Mouse (Mus musculus): ENCODE measurements around the gene Pcx.
A peak's percentile ranks its signal among the peaks of the same experiment; 100 is the strongest.
"Not testable (repeated sequence)": the region's sequence is repeated elsewhere in the genome, so short reads cannot be mapped to it uniquely, and the experiment has no call there.

Gene Pcx

GRCm38 (mm10) chr19:4555086-4555485, 44.8 kb downstream of the Pcx start:
- peak; percentile 57 for DNase-seq

- peak; percentile 76 for DNase-seq
Measured at GRCm38 (mm10) chr19:4556787-4557186, 46.5 kb downstream of the Pcx start.

DNA sequence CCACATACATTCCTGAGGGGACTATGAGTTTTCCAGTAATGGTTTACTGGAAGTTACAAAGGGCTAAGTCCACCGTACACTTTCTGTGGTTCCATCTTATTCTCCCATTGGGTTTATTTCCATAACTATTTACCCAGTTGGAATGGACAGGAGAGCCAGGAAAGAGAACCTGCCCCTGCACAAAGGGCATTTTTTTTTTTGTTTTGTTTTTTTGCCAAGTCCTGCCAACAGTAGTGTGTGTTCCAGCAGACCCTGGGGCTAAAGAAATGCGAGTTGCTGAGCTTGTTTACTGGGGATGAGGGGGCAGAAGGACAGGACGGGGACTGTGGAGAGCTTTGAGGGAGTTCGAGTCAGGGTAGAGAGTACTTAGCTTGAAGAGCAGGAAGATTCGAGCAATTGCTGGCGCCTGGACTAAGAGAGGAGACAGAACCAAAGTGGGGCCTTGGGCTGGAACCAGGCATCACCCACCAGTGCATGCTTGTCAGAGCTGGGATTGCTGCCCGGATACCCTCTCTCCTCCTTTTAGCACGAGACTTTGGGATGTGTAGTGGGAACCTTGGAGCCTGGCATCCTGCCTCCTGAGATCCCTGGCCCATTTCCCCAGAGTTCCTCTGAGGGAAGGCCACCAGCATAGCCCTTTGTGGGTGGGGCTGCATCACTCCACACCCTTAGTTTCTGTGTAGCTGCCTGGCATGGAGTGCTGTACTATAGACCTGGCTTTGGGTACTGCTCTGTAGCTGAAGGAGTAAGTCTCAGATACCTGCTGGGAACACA, 47.7 kb downstream of the Pcx start:
- peak; percentile 92 for DNase-seq

- no peak for DNase-seq
Measured at GRCm38 (mm10) chr19:4558570-4558955, 48.3 kb downstream of the Pcx start.

DNA sequence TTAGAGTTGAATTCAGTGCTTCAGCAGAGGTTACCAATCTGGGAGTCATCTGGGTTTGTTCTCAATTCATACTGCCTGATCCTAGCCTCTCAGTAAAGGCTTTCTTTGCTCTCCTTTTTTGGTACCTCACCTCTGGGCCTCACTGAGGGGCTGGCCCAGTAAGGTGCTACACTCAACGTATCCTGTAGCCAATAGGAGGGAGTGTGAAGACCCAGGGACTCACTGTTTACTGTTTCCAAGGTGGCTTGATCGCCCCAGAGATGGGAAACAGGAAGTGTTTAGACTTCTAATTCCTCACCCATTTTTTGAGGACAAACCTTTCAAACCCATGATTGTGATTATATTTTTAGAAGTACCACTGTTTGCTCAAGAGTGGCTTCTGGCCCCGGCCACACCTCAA, 48.7 kb downstream of the Pcx start:
- DNase-seq: no peak

DNA sequence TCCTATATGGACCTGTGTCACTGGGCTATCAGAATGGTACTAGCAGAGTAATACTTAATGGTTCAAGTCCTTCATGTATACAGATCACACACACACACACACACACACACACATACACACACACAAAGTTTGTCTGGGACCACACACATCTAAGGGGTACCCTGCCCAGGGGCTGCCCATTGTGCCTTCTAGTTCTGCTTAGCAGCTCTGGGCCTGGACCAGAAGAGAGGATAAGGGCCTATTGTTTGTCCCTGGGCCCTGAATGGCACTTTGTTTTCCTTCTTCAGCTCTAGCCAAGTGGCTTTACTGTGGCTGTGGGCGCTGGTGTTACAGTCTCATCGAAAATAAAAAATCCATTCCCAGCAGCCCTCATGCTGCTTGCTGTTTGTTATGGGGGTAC, 49.3 kb downstream of the Pcx start:
- DNase-seq: no peak

DNA sequence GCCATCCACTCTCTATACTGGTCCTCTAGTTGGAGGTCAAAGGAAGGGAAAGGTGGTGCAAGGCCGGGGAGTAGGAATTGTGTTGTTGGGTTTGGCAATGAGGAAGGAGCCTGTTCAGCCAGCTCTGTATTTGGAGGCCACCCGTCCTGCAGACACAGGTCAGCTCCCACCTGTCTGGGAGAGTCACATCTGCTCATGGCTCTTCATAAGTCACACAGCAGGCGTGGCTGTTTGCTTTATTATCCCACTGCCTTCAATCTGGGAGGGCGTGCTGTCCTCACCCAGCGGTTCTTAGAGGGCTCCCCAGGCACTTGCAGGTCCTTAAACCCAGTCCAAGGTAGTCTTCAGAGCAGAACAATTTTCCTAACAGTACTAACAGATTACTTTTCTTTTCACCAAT, 49.9 kb downstream of the Pcx start:
- DNase-seq: no peak

DNA sequence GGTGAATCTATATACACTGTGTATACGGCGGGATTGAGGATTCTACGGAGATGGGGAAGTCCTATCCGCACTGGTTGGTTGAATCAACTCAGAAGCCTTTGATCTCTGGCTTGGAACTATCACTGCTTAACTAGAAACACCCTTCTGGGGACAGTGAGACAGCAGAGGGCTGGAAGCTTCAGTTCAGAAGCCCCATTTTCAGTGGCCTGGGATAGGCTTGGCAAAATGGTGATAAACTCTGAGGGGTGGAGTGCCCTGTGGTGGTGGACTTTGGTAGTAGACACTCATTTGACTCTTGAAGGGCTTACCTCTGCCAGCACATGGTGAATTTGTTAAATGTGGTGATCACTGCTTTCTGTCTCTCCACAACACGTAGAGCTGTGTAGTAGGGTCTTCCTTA, 55.4 kb downstream of the Pcx start:
- peak; percentile 54 for DNase-seq

DNA sequence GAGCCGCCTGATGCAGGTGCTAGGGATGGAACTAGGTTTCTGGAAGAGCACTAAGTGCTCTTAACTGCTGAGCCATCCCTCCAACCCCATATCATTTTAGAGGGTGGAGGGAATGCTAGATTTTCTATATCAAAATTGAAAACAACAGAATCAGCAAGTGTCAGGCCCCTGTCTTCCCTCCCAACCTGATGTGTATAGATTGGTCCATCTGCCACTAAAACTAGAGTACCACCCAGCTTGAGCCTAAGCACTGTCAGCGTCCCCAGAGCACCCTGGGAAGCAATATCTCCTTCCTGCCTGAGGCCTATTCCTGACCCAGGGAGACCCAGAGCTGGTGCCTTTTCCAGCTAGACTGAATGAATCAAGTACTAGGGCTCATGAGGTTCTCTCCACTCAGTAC, 56.6 kb downstream of the Pcx start:
- no peak for DNase-seq

GRCm38 (mm10) chr19:4567665-4568064, 57.4 kb downstream of the Pcx start:
- no peak for DNase-seq

GRCm38 (mm10) chr19:4568832-4569231, 58.6 kb downstream of the Pcx start:
- no peak for DNase-seq

DNA sequence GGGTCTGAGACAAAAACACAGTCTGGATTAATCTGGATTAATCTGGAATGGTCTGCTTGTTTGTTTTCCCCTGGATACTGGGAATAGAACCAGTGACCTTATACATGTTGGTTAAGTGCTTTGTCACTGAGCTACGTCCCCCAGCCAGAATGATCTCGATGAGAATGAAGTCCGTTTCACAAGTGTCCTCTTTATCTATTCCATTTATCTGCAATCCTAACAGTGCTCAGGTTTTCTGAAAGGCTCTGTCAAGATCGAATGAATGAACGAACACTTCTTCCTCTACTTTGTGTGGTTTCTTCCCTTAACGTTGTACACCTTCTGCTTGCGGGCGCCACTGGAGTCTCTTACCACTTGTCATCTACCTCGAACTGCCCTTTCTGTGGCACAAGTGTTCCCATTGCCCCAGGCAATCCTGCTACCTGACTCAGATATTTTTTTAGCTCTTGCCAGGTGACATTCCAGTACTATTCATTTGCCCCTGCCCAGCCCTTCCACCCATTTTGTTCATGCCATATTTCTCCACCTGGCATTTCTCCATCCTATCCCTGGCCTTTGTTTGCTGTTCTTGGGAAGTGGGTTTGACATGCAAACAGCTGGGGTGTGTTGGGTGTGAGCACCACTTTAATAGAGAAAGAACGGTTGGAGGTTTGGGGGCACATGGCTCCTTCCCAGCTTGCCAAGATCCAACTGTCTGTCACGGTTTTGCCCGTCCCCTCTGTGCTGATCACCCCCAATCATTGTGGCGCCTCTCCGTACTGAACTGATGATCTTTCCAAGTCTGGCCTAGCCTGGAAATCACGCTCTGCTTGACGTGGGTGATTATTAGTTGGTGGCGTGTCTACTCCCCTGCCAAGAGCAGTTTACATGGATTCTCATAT, 59.3 kb downstream of the Pcx start:
- no peak for DNase-seq

GRCm38 (mm10) chr19:4570237-4570613, 60.0 kb downstream of the Pcx start:
- peak; percentile 83 for DNase-seq

DNA sequence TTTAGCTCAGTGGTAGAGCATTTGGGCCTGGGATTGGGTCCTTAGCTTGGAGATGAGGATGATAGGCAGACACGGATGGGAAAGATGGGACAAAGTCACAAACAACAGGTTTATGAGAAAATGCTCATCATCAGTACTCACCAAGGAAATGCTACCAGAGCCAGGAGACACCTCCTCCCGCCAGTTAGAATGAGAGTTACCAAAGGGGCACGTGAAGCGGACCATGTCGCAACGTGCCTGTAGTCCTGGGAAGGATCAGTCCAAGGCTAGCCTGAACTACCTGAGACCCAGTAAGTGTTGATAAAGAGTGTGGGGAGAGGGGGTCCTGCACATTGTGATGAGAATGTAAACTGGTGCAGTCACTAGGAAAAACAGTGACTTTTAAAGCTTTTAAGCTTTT, 60.5 kb downstream of the Pcx start:
- DNase-seq: peak; percentile 69

DNA sequence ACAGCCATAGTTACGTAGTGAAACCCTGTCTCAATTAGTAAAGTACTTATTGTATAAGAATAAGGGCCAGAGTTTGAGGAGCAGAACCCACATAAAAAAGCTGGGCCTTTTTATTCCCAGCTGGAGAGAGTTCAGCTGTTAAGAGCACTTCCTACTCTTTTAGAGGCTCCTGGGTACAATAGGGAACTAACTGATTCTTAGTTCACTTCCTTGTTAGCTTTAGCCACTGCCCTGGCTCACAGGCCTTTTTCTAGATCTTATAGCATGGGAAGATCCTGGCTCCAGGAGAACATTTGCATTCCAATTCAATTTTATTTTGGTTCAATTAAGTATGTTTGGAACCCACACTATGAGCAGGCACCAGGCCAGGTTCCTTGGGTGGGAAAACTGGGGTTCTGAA, 61.4 kb downstream of the Pcx start:
- DNase-seq: no peak

- no peak for DNase-seq
Measured at GRCm38 (mm10) chr19:4572061-4572460, 61.8 kb downstream of the Pcx start.

DNA sequence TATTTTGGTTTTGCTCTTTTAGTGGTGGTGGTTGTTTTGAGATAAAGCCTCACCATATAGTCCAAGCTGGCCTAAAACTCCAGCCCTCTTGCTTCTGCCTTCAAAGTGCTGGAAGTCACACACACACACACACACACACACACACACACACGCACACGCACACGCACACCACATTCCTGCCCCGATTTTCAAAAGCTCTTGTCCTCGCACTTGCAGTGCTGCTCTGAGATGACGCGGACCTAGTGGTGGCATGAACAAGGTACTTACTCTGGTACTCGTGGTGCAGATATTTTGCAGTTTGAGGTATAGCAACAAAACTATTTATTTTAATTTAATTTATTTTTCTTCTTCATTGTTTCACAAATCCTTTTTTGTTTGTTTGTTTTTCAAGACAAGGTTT, 62.2 kb downstream of the Pcx start:
- DNase-seq: no peak

- no peak for DNase-seq
Measured at GRCm38 (mm10) chr19:4573241-4573640, 63.0 kb downstream of the Pcx start.

- DNase-seq: peak; percentile 73
Measured at GRCm38 (mm10) chr19:4578799-4579198, 68.5 kb downstream of the Pcx start.

GRCm38 (mm10) chr19:4579296-4579695, 69.0 kb downstream of the Pcx start:
- no peak for DNase-seq

DNA sequence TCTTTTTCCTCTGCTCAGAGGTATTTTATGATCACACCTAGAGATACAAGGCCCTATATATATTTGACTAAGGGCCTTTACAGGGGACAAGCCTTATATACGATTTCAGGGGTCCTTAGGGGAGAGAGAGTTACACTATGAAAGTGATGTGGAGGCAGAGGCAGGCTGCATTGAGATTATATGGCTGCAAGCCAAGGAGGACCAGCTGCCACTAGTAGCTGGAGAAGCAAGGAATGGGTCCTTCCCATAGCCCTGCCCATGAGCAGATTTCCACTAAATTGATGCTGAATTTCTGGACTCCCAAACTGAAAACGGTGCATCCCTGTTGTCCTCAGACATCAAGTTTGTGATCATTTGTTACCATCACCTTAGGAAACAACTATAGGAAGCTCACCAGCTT, 73.6 kb downstream of the Pcx start:
- DNase-seq: no peak

DNA sequence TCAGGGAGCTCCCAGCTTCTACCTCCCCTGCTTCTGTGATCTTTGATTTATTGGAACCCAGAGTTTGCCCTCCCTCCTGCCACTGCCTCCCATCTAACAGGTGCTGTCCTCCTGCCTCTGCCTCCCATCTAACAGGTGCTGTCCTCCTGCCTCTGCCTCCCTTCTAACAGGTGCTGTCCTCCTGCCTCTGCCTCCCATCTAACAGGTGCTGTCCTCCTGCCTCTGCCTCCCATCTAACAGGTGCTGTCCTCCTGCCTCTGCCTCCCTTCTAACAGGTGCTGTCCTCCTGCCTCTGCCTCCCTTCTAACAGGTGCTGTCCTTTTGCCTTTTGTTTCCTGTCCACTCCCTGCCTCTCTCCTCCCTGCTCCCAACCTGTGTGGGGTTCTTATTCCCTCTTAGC, 76.5 kb downstream of the Pcx start:
- not testable (repeated sequence) for DNase-seq

- no peak for DNase-seq
Measured at GRCm38 (mm10) chr19:4587426-4587825, 77.2 kb downstream of the Pcx start.

- DNase-seq: peak; percentile 59
Measured at GRCm38 (mm10) chr19:4588430-4588829, 78.2 kb downstream of the Pcx start.
